7 mouse cellular contexts compared by ENCODE assay signal in genomic region chr4:129020454-129020853, GRCm38 (mm10). TPM values are rescaled to one million over a fixed set of nuclear protein-coding genes. Genes with fewer than 3 reads are reported as not detected.
DNase-seq lines count a peak whose midpoint lies in the region; ATAC-seq and TF ChIP-seq lines count a peak whose summit lies in the region.

No protein-coding gene starts in this region.

- no peaks in the 10 kb centered on the region for H3K27me3 ChIP-seq in MEL (ENCODE audit: control insufficient read depth in 1 of 2, insufficient read depth in 2 of 2, low read length in 2 of 2)
- H3K27me3 ChIP-seq in heart, postnatal 0 days (ENCODE audit: control insufficient read depth, insufficient read depth, low read length) = no peaks in the 10 kb centered on the region
- H3K27me3 ChIP-seq in midbrain, postnatal 0 days (ENCODE audit: insufficient read depth, low read length) = no peaks in the 10 kb centered on the region

- H3K27ac ChIP-seq in MEL (ENCODE audit: control insufficient read depth, low read depth, low read length) = no peak overlapping the region
- H3K27ac ChIP-seq in heart, postnatal 0 days (ENCODE audit: low read depth) = peak overlapping the region; percentile 93
- H3K27ac ChIP-seq in midbrain, postnatal 0 days (ENCODE audit: low read depth, low read length) = no peak overlapping the region

- no peak for TF ChIP-seq RAD21 in MEL (IDR thresholded peaks at IDR 0.05; ENCODE audit: low read depth, low read length)

- peaks cover 4 to 13% of the 10 kb centered on the region in 2 experiments; a peak in 3 of 4 replicates for H3K4me1 ChIP-seq in MEL (ENCODE audit: control insufficient read depth in 1 of 2, insufficient read depth in 2 of 2, low read length in 2 of 2)
- H3K4me1 ChIP-seq in heart, postnatal 0 days (ENCODE audit: control insufficient read depth, insufficient read depth) = peaks cover 40% of the 10 kb centered on the region
- H3K4me1 ChIP-seq in midbrain, postnatal 0 days (ENCODE audit: insufficient read depth, low read length) = no peaks in the 10 kb centered on the region

- TF ChIP-seq CTCF in MEL (IDR thresholded peaks at IDR 0.05 in 2 of 3, conservative IDR thresholded peaks at IDR 0.05 in 1 of 3; ENCODE audit: control insufficient read depth in 1 of 3, insufficient read depth in 1 of 3, low read depth in 2 of 3, low read length in 3 of 3, poor library complexity in 1 of 3, severe bottlenecking in 1 of 3) = no peak
- TF ChIP-seq CTCF in heart, postnatal 0 days (IDR thresholded peaks at IDR 0.05; ENCODE audit: low read depth) = no peak
- no peak for TF ChIP-seq CTCF in midbrain, postnatal 0 days (IDR thresholded peaks at IDR 0.05)

- DNase-seq in MEL (ENCODE audit: low read depth, low spot score) = peak; percentile 35
- DNase-seq in adrenal gland, adult (ENCODE audit: inconsistent age in 2 of 2, low spot score in 1 of 2) = peak; percentile 87 to 93
- peak; percentile 87 for DNase-seq in heart, postnatal 0 days (ENCODE audit: low spot score)
- peak; percentile 79 to 82 for DNase-seq in layer of hippocampus, postnatal 10 days (ENCODE audit: low spot score in 2 of 2)
- DNase-seq in midbrain, postnatal 0 days (ENCODE audit: low spot score) = peak; percentile 87

- peaks cover 0 to 8% of the 10 kb centered on the region in 2 experiments; a peak in 2 of 4 replicates for H3K36me3 ChIP-seq in MEL (ENCODE audit: control insufficient read depth in 1 of 2, insufficient read depth in 2 of 2, low read length in 2 of 2)
- no peaks in the 10 kb centered on the region for H3K36me3 ChIP-seq in heart, postnatal 0 days (replicated peaks; ENCODE audit: control insufficient read depth, insufficient read depth, low read length)
- no peaks in the 10 kb centered on the region for H3K36me3 ChIP-seq in midbrain, postnatal 0 days (ENCODE audit: insufficient read depth, low read length)

- no peaks in the 10 kb centered on the region for H3K79me2 ChIP-seq in MEL (ENCODE audit: control insufficient read depth, insufficient read depth, low read length, poor library complexity)

- peak; percentile 13; the same call in 1 of the 2 replicates for ATAC-seq in common myeloid progenitor, adult 5-6 weeks (replicated peaks; ENCODE audit: low read depth, poor library complexity, severe bottlenecking)
- ATAC-seq in heart, postnatal 0 days (ENCODE audit: insufficient read depth, low read depth) = peak; percentile 83
- peak; percentile 63; the same call in 1 of the 2 replicates for ATAC-seq in midbrain, postnatal 0 days (ENCODE audit: low FRiP score)
- no peak for ATAC-seq in inflammation-experienced regulatory T-cells, adult 6 months

- H3K4me3 ChIP-seq in MEL (ENCODE audit: control insufficient read depth in 1 of 2, insufficient read depth in 1 of 2, low read depth in 2 of 2, low read length in 2 of 2) = no peak overlapping the region
- no peak overlapping the region for H3K4me3 ChIP-seq in heart, postnatal 0 days (ENCODE audit: low read depth, low read length)
- no peak overlapping the region for H3K4me3 ChIP-seq in midbrain, postnatal 0 days (ENCODE audit: low read depth, low read length)

- H3K9ac ChIP-seq in MEL (ENCODE audit: control insufficient read depth, low read depth, low read length, poor library complexity, severe bottlenecking) = no peak overlapping the region
- H3K9ac ChIP-seq in heart, postnatal 0 days (replicated peaks; ENCODE audit: low read depth, low read length) = no peak overlapping the region
- no peak overlapping the region for H3K9ac ChIP-seq in midbrain, postnatal 0 days (replicated peaks; ENCODE audit: low read length, poor library complexity, severe bottlenecking)

- TF ChIP-seq POLR2A in MEL (IDR thresholded peaks at IDR 0.05; ENCODE audit: control insufficient read depth in 1 of 2, insufficient read depth in 1 of 2, low read depth in 1 of 2, low read length in 2 of 2, poor library complexity in 1 of 2) = no peak

- H3K9me3 ChIP-seq in MEL (replicated peaks; ENCODE audit: insufficient read depth, low read length) = no peaks in the 10 kb centered on the region
- no peaks in the 10 kb centered on the region for H3K9me3 ChIP-seq in heart, postnatal 0 days (replicated peaks; ENCODE audit: control insufficient read depth, low read length)
- H3K9me3 ChIP-seq in midbrain, postnatal 0 days (ENCODE audit: low read length) = no peaks in the 10 kb centered on the region

- WGBS in heart, postnatal 0 days = 14% methylated on average over 6 of the region's 6 CpGs
- 46% methylated on average over 6 of the region's 6 CpGs for WGBS in midbrain, postnatal 0 days

- no peak overlapping the region for H3K4me2 ChIP-seq in heart, postnatal 0 days (ENCODE audit: low read depth, low read length)
- H3K4me2 ChIP-seq in midbrain, postnatal 0 days (ENCODE audit: low read depth, low read length, poor library complexity, severe bottlenecking) = no peak overlapping the region

- no peak for TF ChIP-seq EP300 in MEL (IDR thresholded peaks at IDR 0.05; ENCODE audit: low read depth in 1 of 2, low read length in 2 of 2)
- peak; percentile 83 for TF ChIP-seq EP300 in heart, postnatal 0 days (IDR thresholded peaks at IDR 0.05; ENCODE audit: low read depth)

TF ChIP-seq in MEL, 35 proteins besides CTCF, POLR2A, EP300 and RAD21:
- TF ChIP-seq POLR2AphosphoS2 (IDR thresholded peaks at IDR 0.05; ENCODE audit: low read length) = no peak
- no peak for TF ChIP-seq UBTF (IDR thresholded peaks at IDR 0.05; ENCODE audit: borderline replicate concordance, insufficient read depth, low read depth, low read length)
- TF ChIP-seq CHD2 (IDR thresholded peaks at IDR 0.05; ENCODE audit: low read length) = no peak
- TF ChIP-seq E2F4 (IDR thresholded peaks at IDR 0.05; ENCODE audit: borderline replicate concordance, low read depth, low read length) = no peak
- no peak for TF ChIP-seq ZC3H11A (IDR thresholded peaks at IDR 0.05; ENCODE audit: low read depth, low read length)

RNA-seq across cellular contexts. Expression of gene Ak2, which starts 28.7 kb away (rescaled TPM):
- 263 and 330 TPM in 2 replicates for total RNA-seq in MEL (2012; rRNA removed)
- 100 to 1,000 TPM in 1 of 2 experiments, not detected in 1; 366 TPM for polyA plus RNA-seq in MEL (2012; ENCODE audit: insufficient read depth in 1 of 2, insufficient read length in 2 of 2, low read depth in 1 of 2, low replicate concordance in 2 of 2, missing spikeins in 1 of 2)
- total RNA-seq in common myeloid progenitor, adult 5-6 weeks (2017) = 148 and 164 TPM in 2 replicates
- 46.0 and 58.6 TPM in 2 replicates for total RNA-seq in heart, postnatal 0 days (2014; rRNA removed; ENCODE audit: low replicate concordance)
- 148 and 153 TPM in 2 replicates for polyA plus RNA-seq in heart, postnatal 0 days (2015; fragmentation: Nextera tagmentation; extraction: Ambion mirVana)
- 10 to 100 TPM; 32.3 to 34.3 TPM for total RNA-seq in layer of hippocampus, postnatal 10 days (2021)
- total RNA-seq in midbrain, postnatal 0 days (2014; rRNA removed) = 28.8 and 31.0 TPM in 2 replicates
- polyA plus RNA-seq in midbrain, postnatal 0 days (2015; fragmentation: Nextera tagmentation; extraction: Ambion mirVana) = 66.0 and 67.1 TPM in 2 replicates
- polyA plus RNA-seq in inflammation-experienced regulatory T-cells, adult 6 months (2017; shearing (Covaris generic)) = 100 to 1,000 TPM in 1 of 3 experiments, 10 to 100 TPM in 2; 70.4 to 117 (median 80.5) TPM

RNA-seq across cellular contexts. Expression of gene Rnf19b, which starts 37.6 kb away (rescaled TPM):
- total RNA-seq in MEL (2012; rRNA removed) = 25.5 and 26.3 TPM in 2 replicates
- polyA plus RNA-seq in MEL (2012; ENCODE audit: insufficient read depth in 1 of 2, insufficient read length in 2 of 2, low read depth in 1 of 2, low replicate concordance in 2 of 2, missing spikeins in 1 of 2) = 10 to 100 TPM in 1 of 2 experiments, not detected in 1; 30.0 TPM
- 33.2 and 35.7 TPM in 2 replicates for total RNA-seq in common myeloid progenitor, adult 5-6 weeks (2017)
- 25.6 and 46.0 TPM in 2 replicates for total RNA-seq in heart, postnatal 0 days (2014; rRNA removed; ENCODE audit: low replicate concordance)
- 5.8 and 7.2 TPM in 2 replicates for polyA plus RNA-seq in heart, postnatal 0 days (2015; fragmentation: Nextera tagmentation; extraction: Ambion mirVana)
- total RNA-seq in layer of hippocampus, postnatal 10 days (2021) = 10 to 100 TPM; 64.5 to 68.8 TPM
- 138 and 160 TPM in 2 replicates for total RNA-seq in midbrain, postnatal 0 days (2014; rRNA removed)
- 34.8 and 40.2 TPM in 2 replicates for polyA plus RNA-seq in midbrain, postnatal 0 days (2015; fragmentation: Nextera tagmentation; extraction: Ambion mirVana)
- 10 to 100 TPM; 17.5 to 20.2 (median 18.3) TPM for polyA plus RNA-seq in inflammation-experienced regulatory T-cells, adult 6 months (2017; shearing (Covaris generic))

RNA-seq across cellular contexts. Expression of gene Azin2, which starts 58.2 kb away (rescaled TPM):
- 0.39 and 0.42 TPM in 2 replicates for total RNA-seq in MEL (2012; rRNA removed)
- polyA plus RNA-seq in MEL (2012; ENCODE audit: insufficient read depth in 1 of 2, insufficient read length in 2 of 2, low read depth in 1 of 2, low replicate concordance in 2 of 2, missing spikeins in 1 of 2) = 1 to 10 TPM in 1 of 2 experiments, not detected in 1; 2.3 TPM
- 1.1 and 1.6 TPM in 2 replicates for total RNA-seq in common myeloid progenitor, adult 5-6 weeks (2017)
- total RNA-seq in heart, postnatal 0 days (2014; rRNA removed; ENCODE audit: low replicate concordance) = 4.8 and 7.7 TPM in 2 replicates
- polyA plus RNA-seq in heart, postnatal 0 days (2015; fragmentation: Nextera tagmentation; extraction: Ambion mirVana) = 6.0 and 7.1 TPM in 2 replicates
- total RNA-seq in layer of hippocampus, postnatal 10 days (2021) = 10 to 100 TPM; 27.7 to 31.0 TPM
- 20.2 and 29.3 TPM in 2 replicates for total RNA-seq in midbrain, postnatal 0 days (2014; rRNA removed)
- 21.7 and 28.5 TPM in 2 replicates for polyA plus RNA-seq in midbrain, postnatal 0 days (2015; fragmentation: Nextera tagmentation; extraction: Ambion mirVana)
- under 1 TPM in 1 of 3 experiments, not detected in 2; 0.19 TPM for polyA plus RNA-seq in inflammation-experienced regulatory T-cells, adult 6 months (2017; shearing (Covaris generic))

Comparison
In these comparisons a context has a peak if more than half of its experiments do, and no peak if none do; other contexts are left out.
1. DNase-seq: peak in every context shown above with its lines; median percentile 90 in adrenal gland, adult; 87 in heart, postnatal 0 days; 87 in midbrain, postnatal 0 days; 80 in layer of hippocampus, postnatal 10 days; 35 in MEL.